Mouse (Mus musculus): Measurements from ENCODE around the gene Fut8. TPM values are rescaled to one million over a fixed set of nuclear protein-coding genes. Genes with fewer than 3 reads are reported as not detected.

Gene Fut8
- polyA plus RNA-seq, 1 experiment from 2014 or later: 35.5 TPM

GRCm38 (mm10) chr12:77225727-77226126 lies 12.2 kb upstream of the Fut8 start:
- no peak overlapping the region for H3K4me3 ChIP-seq (ENCODE audit: low read depth, low read length)
- 64% methylated on average over 3 of the region's 3 CpGs for WGBS
- no peaks in the 10 kb centered on the region for H3K36me3 ChIP-seq (ENCODE audit: control insufficient read depth, insufficient read depth, low read length)
- H3K4me2 ChIP-seq (replicated peaks; ENCODE audit: low read depth, low read length): no peak overlapping the region
- no peaks in the 10 kb centered on the region for H3K27me3 ChIP-seq (ENCODE audit: control insufficient read depth, insufficient read depth, low read length)
- no peaks in the 10 kb centered on the region for H3K9me3 ChIP-seq (ENCODE audit: control insufficient read depth, low read depth, low read length)
- ATAC-seq (ENCODE audit: insufficient number of reproducible peaks, insufficient read depth, low FRiP score, low read depth): no peak
- H3K4me1 ChIP-seq (ENCODE audit: control insufficient read depth, insufficient read depth, low read length): no peaks in the 10 kb centered on the region
- no peak overlapping the region for H3K27ac ChIP-seq (ENCODE audit: low read length)
- no peak overlapping the region for H3K9ac ChIP-seq (replicated peaks; ENCODE audit: low read depth, low read length)

DNA sequence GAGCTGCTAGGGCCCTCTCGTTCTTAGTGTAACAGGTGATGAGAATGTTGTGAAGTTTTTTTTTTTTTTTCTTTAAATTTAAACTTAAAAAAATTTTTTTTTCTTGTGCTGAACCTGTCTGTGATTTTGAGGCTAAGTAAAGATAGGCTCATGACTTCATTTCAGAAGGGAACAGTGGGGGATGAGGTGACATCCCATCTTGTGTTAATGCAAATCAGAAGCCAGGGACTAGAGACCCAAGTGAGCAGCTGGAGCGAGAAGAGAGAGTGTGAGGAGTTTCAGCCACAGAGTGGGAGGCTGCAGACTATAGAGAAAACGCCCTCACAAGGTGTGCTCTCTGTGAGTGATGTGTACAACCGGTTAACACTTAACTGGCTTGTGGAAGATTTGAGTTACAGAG lies 2.0 kb upstream of the Fut8 start:
- WGBS: 53% methylated on average over 4 of the region's 4 CpGs
- Histone ChIP-seq H3K4me2 (replicated peaks; ENCODE audit: low read depth, low read length) (no peak overlapping the region), H3K9ac (replicated peaks; ENCODE audit: low read depth, low read length) (no peak overlapping the region), H3K4me3 (ENCODE audit: low read depth, low read length) (no peak overlapping the region), H3K27ac (ENCODE audit: low read length) (no peak overlapping the region), H3K27me3 (ENCODE audit: control insufficient read depth, insufficient read depth, low read length) (no peaks in the 10 kb centered on the region), H3K36me3 (ENCODE audit: control insufficient read depth, insufficient read depth, low read length) (no peaks in the 10 kb centered on the region), H3K9me3 (ENCODE audit: control insufficient read depth, low read depth, low read length) (no peaks in the 10 kb centered on the region), H3K4me1 (ENCODE audit: control insufficient read depth, insufficient read depth, low read length) (peaks cover 6% of the 10 kb centered on the region; the same call in 1 of the 2 replicates)
- no peak for ATAC-seq (ENCODE audit: insufficient number of reproducible peaks, insufficient read depth, low FRiP score, low read depth)

- H3K9me3 ChIP-seq (ENCODE audit: control insufficient read depth, low read depth, low read length): no peaks in the 10 kb centered on the region
- ATAC-seq (ENCODE audit: insufficient number of reproducible peaks, insufficient read depth, low FRiP score, low read depth): peak; percentile 95
- under 1% methylated on average over 95 of the region's 120 CpGs for WGBS
- peak overlapping the region; percentile 70 for H3K4me2 ChIP-seq (replicated peaks; ENCODE audit: low read depth, low read length)
- peak overlapping the region; percentile 78 for H3K9ac ChIP-seq (replicated peaks; ENCODE audit: low read depth, low read length)
- H3K4me1 ChIP-seq (ENCODE audit: control insufficient read depth, insufficient read depth, low read length): peaks cover 6% of the 10 kb centered on the region; the same call in 1 of the 2 replicates
- no peaks in the 10 kb centered on the region for H3K36me3 ChIP-seq (ENCODE audit: control insufficient read depth, insufficient read depth, low read length)
- H3K4me3 ChIP-seq (ENCODE audit: low read depth, low read length): peak overlapping the region; percentile 63
- peak overlapping the region; percentile 91 for H3K27ac ChIP-seq (ENCODE audit: low read length)
- no peaks in the 10 kb centered on the region for H3K27me3 ChIP-seq (ENCODE audit: control insufficient read depth, insufficient read depth, low read length)
Measured at GRCm38 (mm10) chr12:77238531-77239389, 835 bp downstream of the Fut8 start.

- under 1% methylated on average over 29 of the region's 29 CpGs for WGBS
- no peak for ATAC-seq (ENCODE audit: insufficient number of reproducible peaks, insufficient read depth, low FRiP score, low read depth)
- peak overlapping the region; percentile 63 for H3K4me3 ChIP-seq (ENCODE audit: low read depth, low read length)
Measured at GRCm38 (mm10) chr12:77239390-77240061, 1.6 kb downstream of the Fut8 start.

DNA sequence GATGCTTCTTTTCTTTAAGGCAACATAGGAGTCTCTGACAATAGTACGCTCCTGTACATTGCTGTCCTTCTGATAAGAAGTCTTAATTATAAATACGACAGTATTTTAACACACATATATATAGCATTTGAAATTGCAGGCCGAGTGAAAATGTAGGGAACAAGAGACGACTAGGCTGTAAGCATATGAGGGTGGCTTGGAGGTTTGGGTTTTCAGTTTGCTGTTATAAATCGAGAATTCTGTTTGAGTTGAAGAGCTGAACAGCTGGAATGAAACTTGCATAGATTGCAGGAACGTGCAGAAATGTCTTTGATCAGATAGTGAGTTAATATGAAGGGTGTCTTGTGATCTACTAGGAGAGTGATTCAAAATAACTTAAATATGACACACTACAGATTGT lies 2.4 kb downstream of the Fut8 start:
- no peak overlapping the region for H3K9ac ChIP-seq (replicated peaks; ENCODE audit: low read depth, low read length)
- H3K27ac ChIP-seq (ENCODE audit: low read length): no peak overlapping the region
- H3K9me3 ChIP-seq (ENCODE audit: control insufficient read depth, low read depth, low read length): no peaks in the 10 kb centered on the region
- H3K4me3 ChIP-seq (ENCODE audit: low read depth, low read length): peak overlapping the region; percentile 63; the same call in 1 of the 2 replicates
- 49% methylated on average over 6 of the region's 6 CpGs for WGBS
- H3K4me2 ChIP-seq (replicated peaks; ENCODE audit: low read depth, low read length): peak overlapping the region; percentile 70
- H3K27me3 ChIP-seq (ENCODE audit: control insufficient read depth, insufficient read depth, low read length): no peaks in the 10 kb centered on the region
- H3K36me3 ChIP-seq (ENCODE audit: control insufficient read depth, insufficient read depth, low read length): no peaks in the 10 kb centered on the region
- ATAC-seq (ENCODE audit: insufficient number of reproducible peaks, insufficient read depth, low FRiP score, low read depth): no peak
- peaks cover 6% of the 10 kb centered on the region; the same call in 1 of the 2 replicates for H3K4me1 ChIP-seq (ENCODE audit: control insufficient read depth, insufficient read depth, low read length)

More at GRCm38 (mm10) chr12:77239390-77240061, 1.6 kb downstream of the Fut8 start:
- peak overlapping the region; percentile 91 for H3K27ac ChIP-seq (ENCODE audit: low read length)
- peak overlapping the region; percentile 78 for H3K9ac ChIP-seq (replicated peaks; ENCODE audit: low read depth, low read length)
- peaks cover 6% of the 10 kb centered on the region; the same call in 1 of the 2 replicates for H3K4me1 ChIP-seq (ENCODE audit: control insufficient read depth, insufficient read depth, low read length)
- H3K4me2 ChIP-seq (replicated peaks; ENCODE audit: low read depth, low read length): peak overlapping the region; percentile 70
- H3K27me3 ChIP-seq (ENCODE audit: control insufficient read depth, insufficient read depth, low read length): no peaks in the 10 kb centered on the region
- no peaks in the 10 kb centered on the region for H3K36me3 ChIP-seq (ENCODE audit: control insufficient read depth, insufficient read depth, low read length)
- H3K9me3 ChIP-seq (ENCODE audit: control insufficient read depth, low read depth, low read length): no peaks in the 10 kb centered on the region

GRCm38 (mm10) chr12:77240839-77241238 lies 2.9 kb downstream of the Fut8 start:
- ATAC-seq (ENCODE audit: insufficient number of reproducible peaks, insufficient read depth, low FRiP score, low read depth): no peak
- H3K27ac ChIP-seq (ENCODE audit: low read length): no peak overlapping the region
- WGBS: 69% methylated on average over 1 of the region's 1 CpGs
- H3K4me1 ChIP-seq (ENCODE audit: control insufficient read depth, insufficient read depth, low read length): peaks cover 6% of the 10 kb centered on the region; the same call in 1 of the 2 replicates
- H3K4me2 ChIP-seq (replicated peaks; ENCODE audit: low read depth, low read length): no peak overlapping the region
- H3K9ac ChIP-seq (replicated peaks; ENCODE audit: low read depth, low read length): no peak overlapping the region
- H3K4me3 ChIP-seq (ENCODE audit: low read depth, low read length): no peak overlapping the region
- no peaks in the 10 kb centered on the region for H3K27me3 ChIP-seq (ENCODE audit: control insufficient read depth, insufficient read depth, low read length)
- no peaks in the 10 kb centered on the region for H3K9me3 ChIP-seq (ENCODE audit: control insufficient read depth, low read depth, low read length)
- no peaks in the 10 kb centered on the region for H3K36me3 ChIP-seq (ENCODE audit: control insufficient read depth, insufficient read depth, low read length)

DNA sequence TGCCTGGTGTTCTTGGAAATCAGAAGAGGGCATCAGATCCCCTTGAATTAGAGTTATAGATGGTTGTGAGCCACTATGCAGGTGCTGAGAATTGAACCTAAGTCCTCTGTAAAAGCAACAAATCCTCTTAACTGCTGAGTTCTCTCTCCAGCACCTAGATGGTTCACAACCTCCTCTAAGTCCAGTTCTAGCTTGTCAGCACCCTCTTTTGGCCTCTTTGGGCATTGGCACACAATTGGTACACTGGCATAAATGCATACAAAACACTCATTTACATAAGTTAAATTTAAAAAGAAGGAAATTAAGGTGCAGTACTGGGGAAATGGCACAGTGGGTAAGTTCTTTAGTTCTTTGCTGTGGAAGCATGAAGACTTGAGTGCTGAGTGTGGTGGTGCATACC lies 24.7 kb downstream of the Fut8 start:
- Histone ChIP-seq H3K27ac (ENCODE audit: low read length) (no peak overlapping the region), H3K9me3 (ENCODE audit: control insufficient read depth, low read depth, low read length) (no peaks in the 10 kb centered on the region), H3K27me3 (ENCODE audit: control insufficient read depth, insufficient read depth, low read length) (no peaks in the 10 kb centered on the region), H3K4me1 (ENCODE audit: control insufficient read depth, insufficient read depth, low read length) (no peaks in the 10 kb centered on the region), H3K4me2 (replicated peaks; ENCODE audit: low read depth, low read length) (no peak overlapping the region), H3K4me3 (ENCODE audit: low read depth, low read length) (no peak overlapping the region), H3K36me3 (ENCODE audit: control insufficient read depth, insufficient read depth, low read length) (no peaks in the 10 kb centered on the region), H3K9ac (replicated peaks; ENCODE audit: low read depth, low read length) (no peak overlapping the region)
- no peak for ATAC-seq (ENCODE audit: insufficient number of reproducible peaks, insufficient read depth, low FRiP score, low read depth)

- WGBS: 83% methylated on average over 2 of the region's 2 CpGs
- no peak overlapping the region for H3K9ac ChIP-seq (replicated peaks; ENCODE audit: low read depth, low read length)
- H3K4me2 ChIP-seq (replicated peaks; ENCODE audit: low read depth, low read length): no peak overlapping the region
- H3K9me3 ChIP-seq (ENCODE audit: control insufficient read depth, low read depth, low read length): no peaks in the 10 kb centered on the region
- no peak for ATAC-seq (ENCODE audit: insufficient number of reproducible peaks, insufficient read depth, low FRiP score, low read depth)
- H3K4me1 ChIP-seq (ENCODE audit: control insufficient read depth, insufficient read depth, low read length): no peaks in the 10 kb centered on the region
- no peaks in the 10 kb centered on the region for H3K36me3 ChIP-seq (ENCODE audit: control insufficient read depth, insufficient read depth, low read length)
- no peak overlapping the region for H3K4me3 ChIP-seq (ENCODE audit: low read depth, low read length)
- no peaks in the 10 kb centered on the region for H3K27me3 ChIP-seq (ENCODE audit: control insufficient read depth, insufficient read depth, low read length)
- H3K27ac ChIP-seq (ENCODE audit: low read length): no peak overlapping the region
Measured at GRCm38 (mm10) chr12:77263816-77264215, 25.9 kb downstream of the Fut8 start.
